Mouse (Mus musculus) CD8-positive naive resting alpha-beta T cell, adult 57 days (primary cell): ENCODE measurements around the gene Rd3l. TPM values are rescaled to one million over a fixed set of nuclear protein-coding genes. Genes with fewer than 3 reads are reported as not detected.

Experiments
- total RNA-seq: library from RNA; stranded (reverse); gene quantifications from one replicate; pipeline ENCODE4 v1.2.4, GENCODE M21; 2023

Gene Rd3l
- not detected for total RNA-seq

GRCm38 (mm10) chr12:111980887-111981367, at the start of gene Rd3l:
Gene Rd3l (minus strand): TSS chr12:111981317.

DNA sequence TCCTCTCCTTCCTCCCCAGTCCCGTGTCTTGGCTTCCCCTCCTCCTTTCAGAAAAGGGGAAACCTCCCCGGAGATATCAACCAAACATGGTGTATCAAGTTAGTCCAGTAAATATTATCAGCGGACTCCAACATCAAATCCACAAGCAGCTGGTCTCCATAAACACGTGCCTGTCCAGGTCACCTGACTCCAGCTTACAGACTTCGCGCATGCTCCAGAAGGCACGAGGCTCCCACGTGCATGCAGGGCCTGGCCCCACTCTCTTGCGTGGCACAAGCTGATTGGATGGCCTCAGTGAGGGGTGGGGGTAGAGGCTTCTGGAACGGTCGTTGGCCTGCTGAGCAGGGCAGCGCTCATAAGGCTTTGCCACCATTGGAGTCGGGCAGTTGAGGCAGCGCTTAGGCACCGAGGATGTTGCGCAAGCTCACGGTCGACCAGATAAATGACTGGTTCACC, 9.9 kb downstream of the Rd3l start, which contains the start of gene Tdrd9:
TSS of gene Tdrd9 (plus strand) at position 329 of the 456 bp plus-strand sequence.

GRCm38 (mm10) chr12:111966683-111967173, 14.4 kb downstream of the Rd3l start, which contains the start of gene Atp5mpl:
Gene Atp5mpl (minus strand): TSS chr12:111966977.

Other genes with a start within 250 kb of the Rd3l start
- 70.6 TPM for gene Klc1, start 222.5 kb downstream of the Rd3l start, total RNA-seq
- 2.2 TPM for gene Xrcc3, start 167.4 kb downstream of the Rd3l start, total RNA-seq
- 2.5 TPM for gene Zfyve21, start 167.1 kb downstream of the Rd3l start, total RNA-seq
- gene Ppp1r13b, start 73.2 kb downstream of the Rd3l start, total RNA-seq: 53.2 TPM
- gene Atp5mpl, start 14.3 kb downstream of the Rd3l start, total RNA-seq: 223 TPM
- not detected for gene Tdrd9, start 9.8 kb downstream of the Rd3l start, total RNA-seq
- gene Aspg, start 125.4 kb upstream of the Rd3l start, total RNA-seq: not detected
- gene Kif26a, start 164.9 kb upstream of the Rd3l start, total RNA-seq: not detected